7 mouse cellular contexts compared by ENCODE assay signal in the genomic region with DNA sequence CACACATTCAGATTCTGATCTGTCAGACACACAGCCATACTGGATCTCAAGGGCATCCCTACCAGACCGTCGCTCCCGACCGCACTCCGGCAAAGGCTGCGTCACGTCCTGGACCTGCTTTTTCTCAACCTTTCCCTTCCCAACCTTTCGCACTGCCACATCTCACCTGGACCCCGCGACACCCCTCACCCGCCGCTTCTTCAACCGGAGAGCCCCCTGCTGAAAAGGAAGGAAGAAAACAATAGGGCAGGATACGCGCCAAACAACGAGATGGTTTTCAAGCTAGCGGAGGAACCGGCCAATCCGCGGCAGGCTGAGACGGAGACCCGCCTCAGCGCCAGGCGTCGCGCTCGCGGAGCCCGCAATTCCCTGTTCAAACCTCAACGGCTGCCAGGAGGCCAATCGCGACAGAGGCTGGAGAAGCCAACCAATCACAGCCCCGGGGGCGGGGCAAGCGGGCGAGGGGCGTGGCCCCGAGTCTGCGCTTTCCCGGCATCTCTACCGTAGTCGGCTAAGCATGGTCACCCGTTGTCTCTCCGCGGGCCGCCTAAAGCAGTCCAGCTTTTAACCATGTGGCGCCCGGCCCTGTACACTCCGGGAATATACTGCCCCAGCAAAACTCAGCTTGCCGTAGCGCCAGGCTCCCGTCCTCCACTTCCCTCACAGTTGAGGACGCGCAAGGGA. TPM values are rescaled to one million over a fixed set of nuclear protein-coding genes. Genes with fewer than 3 reads are reported as not detected.
DNase-seq lines count a peak whose midpoint lies in the region; ATAC-seq lines count a peak whose summit lies in the region.

A gene (minus strand): TSS at position 370 of the 684 bp plus-strand sequence.
A gene (plus strand): TSS at position 470 of the 684 bp plus-strand sequence.

- peak within 1 kb of the TSS; percentile 81 for H3K4me2 ChIP-seq in intestine, embryonic 16.5 days (ENCODE audit: low read depth, low read length)
- peak within 1 kb of the TSS; percentile 83 for H3K4me2 ChIP-seq in midbrain, embryonic 11.5 days

- H3K4me3 ChIP-seq in intestine, embryonic 16.5 days (ENCODE audit: low read length): peak within 1 kb of the TSS; percentile 70
- peak within 1 kb of the TSS; percentile 72 for H3K4me3 ChIP-seq in midbrain, embryonic 11.5 days (ENCODE audit: low read depth, low read length)

- peaks cover 6% of the 10 kb centered on the region; the same call in 1 of the 2 replicates for H3K4me1 ChIP-seq in intestine, embryonic 16.5 days (ENCODE audit: control insufficient read depth, insufficient read depth, low read length)
- peaks cover 14% of the 10 kb centered on the region for H3K4me1 ChIP-seq in midbrain, embryonic 11.5 days (ENCODE audit: control insufficient read depth, insufficient read depth, low read length)

- peak; percentile 96 for ATAC-seq in intestine, embryonic 16.5 days
- peak; percentile 98 for ATAC-seq in midbrain, embryonic 11.5 days (ENCODE audit: low FRiP score)

- peak within 1 kb of the TSS; percentile 90 for H3K9ac ChIP-seq in intestine, embryonic 16.5 days (ENCODE audit: low read depth, low read length)
- peak within 1 kb of the TSS; percentile 78 for H3K9ac ChIP-seq in midbrain, embryonic 11.5 days (ENCODE audit: low read length)

- H3K27ac ChIP-seq in intestine, embryonic 16.5 days (ENCODE audit: low read length): peak within 1 kb of the TSS; percentile 99
- peak within 1 kb of the TSS; percentile 98 for H3K27ac ChIP-seq in midbrain, embryonic 11.5 days (ENCODE audit: low read depth, low read length)

- intact Hi-C loops in left cerebral cortex, postnatal 36 days (cut with DNase I): no loop called here

- peak; percentile 95 for DNase-seq in adrenal gland, adult 8-10 months
- DNase-seq in embryo, embryonic 9.5 days (ENCODE audit: extremely low spot score): peak; percentile 99
- DNase-seq in gastrocnemius, postnatal 4 days (ENCODE audit: low spot score in 2 of 2): peak; percentile 97 to 98
- DNase-seq in left cerebral cortex, postnatal 36 days (ENCODE audit: low spot score in 2 of 2): peak; percentile 96
- peak; percentile 100 for DNase-seq in midbrain, embryonic 11.5 days (ENCODE audit: low spot score, missing footprints)
- DNase-seq in skeletal muscle tissue, adult 2 months (ENCODE audit: low read depth, low spot score): peak; percentile 94

- H3K36me3 ChIP-seq in intestine, embryonic 16.5 days (ENCODE audit: control insufficient read depth, insufficient read depth, low read length): no peaks in the 10 kb centered on the region
- H3K36me3 ChIP-seq in midbrain, embryonic 11.5 days (ENCODE audit: control insufficient read depth, insufficient read depth, low read length): peaks cover 16% of the 10 kb centered on the region

- no peaks in the 10 kb centered on the region for H3K27me3 ChIP-seq in intestine, embryonic 16.5 days (replicated peaks; ENCODE audit: control insufficient read depth, insufficient read depth, low read length)
- H3K27me3 ChIP-seq in midbrain, embryonic 11.5 days (ENCODE audit: control insufficient read depth, insufficient read depth, low read length): no peaks in the 10 kb centered on the region

- WGBS in intestine, embryonic 16.5 days: under 1% methylated on average over 53 of the region's 54 CpGs
- 0% methylated on average over 54 of the region's 54 CpGs for WGBS in midbrain, embryonic 11.5 days

- H3K9me3 ChIP-seq in intestine, embryonic 16.5 days (ENCODE audit: control insufficient read depth, low read length): no peaks in the 10 kb centered on the region
- no peaks in the 10 kb centered on the region for H3K9me3 ChIP-seq in midbrain, embryonic 11.5 days (ENCODE audit: control insufficient read depth, low read length)

RNA-seq across cellular contexts. Expression of the first gene that starts in this region (rescaled TPM):
- total RNA-seq in adrenal gland, adult 8-10 months (2022): 10 to 100 TPM; 10.6 to 40.2 (median 26.6) TPM
- total RNA-seq in gastrocnemius, postnatal 4 days (2021): 10 to 100 TPM; 66.1 to 68.8 TPM
- 67.8 and 78.0 TPM in 2 replicates for polyA plus RNA-seq in intestine, embryonic 16.5 days (2015; fragmentation: Nextera tagmentation; extraction: Ambion mirVana)
- 10 to 100 TPM; 24.2 to 30.2 TPM for total RNA-seq in left cerebral cortex, postnatal 36 days (2021)
- polyA plus RNA-seq in midbrain, embryonic 11.5 days (2014; fragmentation: Nextera tagmentation; extraction: Ambion mirVana): 127 and 140 TPM in 2 replicates

RNA-seq across cellular contexts. Expression of the second gene that starts in this region (rescaled TPM):
- 100 to 1,000 TPM; 155 to 179 (median 167) TPM for total RNA-seq in adrenal gland, adult 8-10 months (2022)
- total RNA-seq in gastrocnemius, postnatal 4 days (2021): 100 to 1,000 TPM; 206 to 218 TPM
- polyA plus RNA-seq in intestine, embryonic 16.5 days (2015; fragmentation: Nextera tagmentation; extraction: Ambion mirVana): 267 and 284 TPM in 2 replicates
- total RNA-seq in left cerebral cortex, postnatal 36 days (2021): 10 to 100 TPM; 63.3 to 66.1 TPM
- 200 and 208 TPM in 2 replicates for polyA plus RNA-seq in midbrain, embryonic 11.5 days (2014; fragmentation: Nextera tagmentation; extraction: Ambion mirVana)

Comparison
In these comparisons a context has a peak if more than half of its experiments do, and no peak if none do; other contexts are left out.
1. Peak in every context shown above with its lines: DNase-seq, ATAC-seq, H3K4me3 ChIP-seq and H3K27ac ChIP-seq.